Mouse (Mus musculus) layer of hippocampus, adult 8-10 months (tissue): Measurements from ENCODE around the gene Tyk2. TPM values are rescaled to one million over a fixed set of nuclear protein-coding genes. Genes with fewer than 3 reads are reported as not detected.

ENCODE experiments used
- DNase-seq, 2 experiments: peaks; one replicate each; pipeline ENCODE4 v3.0.0; 2022; ENCODE audit warnings: low spot score in 2 of 2
- microRNA-seq, 2 experiments: library from miRNA; unstranded; fragments of <30 nt; microRNA quantifications; one replicate each; pipeline ENCODE4 v1.2.0; 2022
- total RNA-seq, 4 experiments: library from RNA; stranded (reverse); gene quantifications; 2 replicates each; pipeline ENCODE4 v1.2.4; 2022

The Tyk2 gene
- total RNA-seq, 4 experiments from 2014 or later, result 17.1 to 20.7 (median 18.7) TPM

DNA sequence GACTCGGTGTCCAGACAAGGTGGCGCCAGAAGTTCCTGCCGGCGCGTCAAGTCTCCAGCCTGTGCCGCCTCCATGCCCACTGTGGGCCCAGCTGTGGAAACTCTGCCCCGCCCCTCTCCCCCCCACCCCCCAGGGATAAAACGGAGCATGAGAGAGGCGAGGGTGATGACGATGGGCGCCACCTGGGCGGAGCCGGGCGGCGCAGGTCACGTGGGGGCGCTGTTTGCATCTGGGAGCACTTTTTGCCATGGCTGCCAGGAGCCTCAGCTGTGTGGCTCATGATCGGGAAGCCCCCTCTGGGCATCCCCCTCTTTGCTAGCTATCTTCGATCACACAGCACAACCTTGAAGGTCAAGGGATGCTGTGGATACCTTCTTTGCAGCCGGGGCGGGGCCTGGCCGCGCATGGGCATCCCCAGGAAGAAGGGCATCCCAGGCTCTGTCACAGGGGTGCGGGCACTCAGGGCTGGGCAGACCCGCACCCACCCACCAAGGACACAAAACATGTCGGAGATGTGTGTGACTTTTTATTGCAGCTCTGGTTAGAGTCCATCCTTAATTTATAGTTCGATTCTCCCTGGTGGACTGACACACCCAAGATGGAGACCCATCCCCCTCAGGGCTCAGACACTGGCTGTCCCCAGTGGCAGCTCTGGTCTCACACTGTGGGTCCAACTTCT is 63.9 kb downstream of the Tyk2 start, which contains the start of gene Zglp1:
TSS of gene Zglp1 (minus strand) at position 88 of the 679 bp plus-strand sequence.
- DNase-seq, result no peak

DNA sequence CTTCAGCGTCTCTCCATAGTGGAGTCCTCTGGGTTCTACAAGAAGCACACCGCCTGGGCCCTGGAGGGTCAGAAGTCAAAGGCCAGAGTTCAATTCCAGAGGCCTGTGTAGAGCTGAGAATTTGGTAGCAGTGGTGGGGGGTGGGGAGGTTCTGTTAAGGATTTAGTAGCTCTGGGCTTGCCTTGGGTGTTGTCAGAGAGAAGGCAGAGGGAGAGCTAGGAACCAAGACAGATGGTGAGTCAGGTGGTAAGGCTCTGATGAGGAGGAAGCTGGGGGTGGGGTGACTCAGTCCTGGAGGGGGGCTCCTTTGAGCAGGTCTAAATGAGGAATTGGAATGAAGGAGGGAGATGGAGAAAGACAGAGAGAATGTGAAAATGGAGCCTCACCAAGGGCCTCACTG is 68.1 kb downstream of the Tyk2 start:
- DNase-seq, result peak; percentile 55 to 69

Small RNAs within 50 kb of the gene (microRNA-seq; reads per million reads assigned to microRNA genes)
- gene Mir7082, result 0.96 to 1.0 reads per million in 2 experiments

Other genes starting within 250 kb of the Tyk2 start
- gene Ppan, start 243.1 kb downstream of the Tyk2 start, total RNA-seq, result 10 to 100 TPM; 21.8 to 28.1 (median 24.6) TPM
- gene Eif3g, start 232.6 kb downstream of the Tyk2 start, total RNA-seq, result 100 to 1,000 TPM; 118 to 139 (median 131) TPM
- gene Dnmt1, start 171.4 kb downstream of the Tyk2 start, total RNA-seq, result 10 to 100 TPM; 32.9 to 38.4 (median 35.2) TPM
- gene S1pr2, start 154.5 kb downstream of the Tyk2 start, total RNA-seq, result 1 to 10 TPM; 1.3 to 4.4 (median 3.7) TPM
- 10 to 100 TPM; 60.1 to 65.7 (median 61.0) TPM for gene Mrpl4, start 128.5 kb downstream of the Tyk2 start, total RNA-seq
- gene Icam1, start 115.3 kb downstream of the Tyk2 start, total RNA-seq, result 1 to 10 TPM; 2.8 to 9.8 (median 6.3) TPM
- 1 to 10 TPM in 3 of 4 experiments, under 1 TPM in 1; 0.49 to 1.8 (median 1.4) TPM for gene Icam4, start 101.9 kb downstream of the Tyk2 start, total RNA-seq
- gene Icam5, start 99.2 kb downstream of the Tyk2 start, total RNA-seq, result 100 to 1,000 TPM; 302 to 315 (median 304) TPM
- gene Zglp1, start 64.2 kb downstream of the Tyk2 start, total RNA-seq, result 1 to 10 TPM in 1 of 4 experiments, under 1 TPM in 1, not detected in 2; 0.87 to 1.1 TPM
- 1 to 10 TPM; 1.2 to 2.3 (median 2.2) TPM for gene Gm49373, start 58.1 kb downstream of the Tyk2 start, total RNA-seq
- gene Fdx1l, start 57.6 kb downstream of the Tyk2 start, total RNA-seq, result 10 to 100 TPM; 47.3 to 69.6 (median 59.3) TPM
- gene Gm38431, start 39.2 kb downstream of the Tyk2 start, total RNA-seq, result 1 to 10 TPM; 2.7 to 5.4 (median 4.0) TPM
- 10 to 100 TPM; 26.7 to 35.4 (median 31.6) TPM for gene Raver1, start 39.2 kb downstream of the Tyk2 start, total RNA-seq
- gene Cdc37, start 18.7 kb upstream of the Tyk2 start, total RNA-seq, result 100 to 1,000 TPM; 116 to 151 (median 131) TPM
- gene Pde4a, start 34.5 kb upstream of the Tyk2 start, total RNA-seq, result 10 to 100 TPM; 86.6 to 99.1 (median 93.6) TPM
- gene Keap1, start 108.1 kb upstream of the Tyk2 start, total RNA-seq, result 10 to 100 TPM; 52.8 to 60.0 (median 56.6) TPM
- 10 to 100 TPM; 11.3 to 19.1 (median 14.6) TPM for gene S1pr5, start 117.2 kb upstream of the Tyk2 start, total RNA-seq
- 10 to 100 TPM; 37.3 to 45.0 (median 38.1) TPM for gene Atg4d, start 134.1 kb upstream of the Tyk2 start, total RNA-seq
- 10 to 100 TPM; 43.2 to 48.9 (median 44.5) TPM for gene Kri1, start 156.7 kb upstream of the Tyk2 start, total RNA-seq
- 10 to 100 TPM; 48.8 to 61.6 (median 55.9) TPM for gene Cdkn2d, start 160.2 kb upstream of the Tyk2 start, total RNA-seq
- 1 to 10 TPM in 3 of 4 experiments, under 1 TPM in 1; 0.35 to 2.0 (median 1.6) TPM for gene Ap1m2, start 181.1 kb upstream of the Tyk2 start, total RNA-seq
- gene Slc44a2, start 189.5 kb upstream of the Tyk2 start, total RNA-seq, result 10 to 100 TPM; 55.2 to 74.2 (median 64.7) TPM
- gene Ilf3, start 236.6 kb upstream of the Tyk2 start, total RNA-seq, result 100 to 1,000 TPM in 3 of 4 experiments, 10 to 100 TPM in 1; 95.4 to 113 (median 103) TPM